Mouse (Mus musculus) G1E (cell line): ENCODE measurements around the gene Ppm1j. TPM values are rescaled to one million over a fixed set of nuclear protein-coding genes. Genes with fewer than 3 reads are reported as not detected.
A peak's percentile ranks its signal among the peaks of the same experiment; 100 is the strongest.
"Not testable (repeated sequence)": the region's sequence is repeated elsewhere in the genome, so short reads cannot be mapped to it uniquely, and the experiment has no call there.

Experiments used
- ATAC-seq: 2 replicates; pipeline ENCODE4 v1.8.0; 2016; ENCODE audit warnings: mild to moderate bottlenecking; ENCODE audit not compliant: insufficient number of reproducible peaks, poor library complexity, low FRiP score, severe bottlenecking; ENCODE audit errors: extremely low read depth
- DNase-seq: peaks from one replicate; pipeline ENCODE4 v3.0.0; 2012; ENCODE audit warnings: low spot score
- H3K27me3 ChIP-seq: 2 replicates; pipeline ENCODE4 v1.6.1; 2012; ENCODE audit warnings: mild to moderate bottlenecking, low read length, inconsistent platforms; ENCODE audit not compliant: insufficient read depth
- H3K36me3 ChIP-seq: replicated peaks from 2 replicates; pipeline ENCODE3; 2012; ENCODE audit warnings: mild to moderate bottlenecking, inconsistent platforms
- H3K4me1 ChIP-seq: 2 replicates; pipeline ENCODE4 v1.6.1; 2012; ENCODE audit warnings: low read depth, low read length, inconsistent platforms, mixed read lengths; ENCODE audit not compliant: insufficient read depth
- H3K4me3 ChIP-seq: 2 replicates; pipeline ENCODE4 v1.5.1; 2012; ENCODE audit warnings: low read depth, mild to moderate bottlenecking, inconsistent platforms, low read length, moderate library complexity, mixed read lengths
- H3K9me3 ChIP-seq: replicated peaks from 2 replicates; pipeline ENCODE4 v1.6.1; 2012; ENCODE audit warnings: inconsistent platforms
- CTCF ChIP-seq: IDR thresholded peaks from 2 replicates; pipeline ENCODE4 v1.5.1; 2012; ENCODE audit warnings: low read depth, low read length, inconsistent platforms, mixed read lengths
- GATA1 ChIP-seq: IDR thresholded peaks from 2 replicates; pipeline ENCODE4 v1.6.1; 2012; ENCODE audit warnings: borderline replicate concordance, low read length, inconsistent platforms, mixed read lengths
- GATA2 ChIP-seq: IDR thresholded peaks from 2 replicates; pipeline ENCODE4 v1.6.1; 2012; ENCODE audit warnings: low read depth, low read length, inconsistent platforms, borderline replicate concordance
- POLR2AphosphoS5 ChIP-seq: IDR thresholded peaks from 2 replicates; pipeline ENCODE4 v1.6.1; 2012; ENCODE audit warnings: low read depth, low read length, inconsistent platforms; ENCODE audit not compliant: insufficient replicate concordance
- TAL1 ChIP-seq: conservative IDR thresholded peaks from 2 replicates; pipeline ENCODE4 v1.6.1; 2012; ENCODE audit warnings: low read depth, low read length, inconsistent platforms, mixed read lengths
- polyA plus RNA-seq: library from polyadenylated mRNA; stranded (reverse); fragments of >175 nt; gene quantifications from 2 replicates; pipeline ENCODE4 v1.2.3, GENCODE M21; 2012
- total RNA-seq, 2 experiments: library from RNA; stranded (forward) in 1 of 2; stranded (reverse) in 1 of 2; fragments of 200-1000 nt in 1 of 2; fragments of >200 nt in 1 of 2; fragmentation: Nextera tagmentation in 1 of 2; gene quantifications; 2 replicates each; pipeline ENCODE4 v1.2.3; 2014 to 2017

The Ppm1j gene
- total RNA-seq (2014; fragmentation: Nextera tagmentation) (not detected in 2 replicates), total RNA-seq (2017) (not detected in 2 replicates), polyA plus RNA-seq (0.08 and 0.16 TPM in 2 replicates)

DNA sequence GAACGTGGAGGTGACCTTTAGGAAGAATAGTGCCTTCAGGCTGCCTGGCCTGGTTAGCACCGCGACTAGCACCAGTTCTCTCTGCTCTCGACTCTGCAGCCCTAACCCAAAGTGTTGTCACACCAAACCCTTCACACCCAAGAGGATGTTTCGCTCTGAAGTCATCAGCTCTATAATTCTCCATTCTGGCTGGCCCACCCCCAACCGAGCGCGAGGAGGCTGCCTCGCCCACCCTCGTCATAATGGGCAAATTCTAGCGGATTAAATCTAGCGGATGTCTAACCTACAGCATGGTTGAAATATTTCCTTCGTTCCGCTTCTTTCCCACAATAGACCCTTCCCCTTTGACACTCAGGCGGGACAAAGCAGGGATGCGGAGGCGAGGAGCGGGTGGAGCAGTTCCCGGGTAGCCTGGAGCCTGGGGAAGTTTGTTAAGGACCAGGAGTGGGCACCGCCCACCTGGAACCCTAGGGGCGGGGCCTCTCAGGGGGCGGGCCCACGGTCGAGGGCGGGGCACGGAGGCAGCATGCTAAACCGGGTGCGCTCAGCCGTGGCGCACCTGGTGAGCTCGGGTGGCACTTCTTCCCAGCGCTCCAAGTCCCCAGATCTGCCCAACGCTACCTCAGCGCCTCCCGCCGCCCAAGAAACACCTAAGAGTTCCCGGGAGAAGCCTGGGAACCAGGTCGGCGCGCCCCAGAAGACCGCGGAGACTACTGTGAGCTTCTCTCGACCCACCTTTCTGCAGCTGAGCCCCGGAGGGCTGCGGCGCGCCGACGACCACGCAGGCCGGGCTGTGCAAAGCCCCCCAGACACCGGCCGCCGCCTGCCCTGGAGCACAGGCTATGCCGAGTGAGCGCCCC, at the start of gene Ppm1j:
Gene Ppm1j (plus strand): TSS at position 496 of the 860 bp plus-strand sequence.
- Histone ChIP-seq H3K4me1 (peaks cover 20% of the 10 kb centered on the region), H3K36me3 (no peaks in the 10 kb centered on the region), H3K27me3 (peaks cover 94% of the 10 kb centered on the region), H3K9me3 (no peaks in the 10 kb centered on the region), H3K4me3 (peak within 1 kb of the TSS; percentile 57; the same call in 1 of the 2 replicates)
- no peak for ATAC-seq
- TF ChIP-seq CTCF (no peak), TAL1 (no peak), POLR2AphosphoS5 (no peak), GATA1 (no peak), GATA2 (no peak)
- no peak for DNase-seq

DNA sequence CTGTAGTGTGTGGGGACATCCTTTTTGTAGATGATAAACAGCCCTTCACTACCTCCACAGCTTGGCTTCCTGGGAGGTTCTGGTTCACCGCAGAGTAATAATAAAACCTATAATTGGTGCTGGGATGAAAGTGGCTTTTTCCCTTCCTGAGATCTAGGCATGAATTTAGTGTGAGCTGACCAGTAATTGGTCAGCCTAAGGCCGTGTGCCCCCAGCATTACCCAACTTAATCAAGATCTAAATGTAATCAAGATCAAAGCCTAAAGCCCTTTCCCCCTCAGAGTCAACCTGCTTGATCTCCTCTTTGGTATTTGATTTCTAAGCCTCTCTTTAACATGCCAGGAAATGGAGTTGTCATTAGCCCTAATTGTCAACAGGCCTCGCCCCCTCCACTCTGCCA, 47.9 kb upstream of the Ppm1j start:
- DNase-seq = no peak
- H3K36me3 ChIP-seq = no peaks in the 10 kb centered on the region
- ATAC-seq = no peak
- H3K4me3 ChIP-seq = no peak overlapping the region
- no peak for TF ChIP-seq GATA1
- TF ChIP-seq GATA2 = no peak
- no peak for TF ChIP-seq CTCF
- no peak for TF ChIP-seq TAL1
- H3K9me3 ChIP-seq = no peaks in the 10 kb centered on the region
- no peaks in the 10 kb centered on the region for H3K4me1 ChIP-seq
- peaks cover 3% of the 10 kb centered on the region; the same call in 1 of the 2 replicates for H3K27me3 ChIP-seq

DNA sequence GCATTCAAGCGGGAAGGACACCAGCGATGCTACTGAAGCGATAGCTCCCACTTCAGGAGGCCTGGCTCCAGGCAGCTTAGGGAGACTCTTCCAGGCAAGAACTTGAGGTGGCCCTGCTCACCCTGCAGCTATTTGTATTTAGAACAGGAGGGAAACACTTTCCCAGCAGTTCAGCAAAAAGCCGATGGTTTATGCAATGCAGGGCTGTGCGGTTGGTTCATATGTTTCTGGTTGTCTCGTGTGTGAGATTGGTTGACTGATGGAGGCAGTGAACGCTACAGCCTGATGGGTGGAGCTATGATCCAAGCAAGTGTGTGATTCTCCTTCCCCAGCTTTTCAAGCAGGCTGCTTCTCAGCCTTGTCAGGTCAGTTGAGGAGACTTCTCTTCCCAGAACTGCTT, 46.2 kb upstream of the Ppm1j start:
- peaks cover 8% of the 10 kb centered on the region for H3K27me3 ChIP-seq
- no peaks in the 10 kb centered on the region for H3K36me3 ChIP-seq
- H3K4me1 ChIP-seq = no peaks in the 10 kb centered on the region
- ATAC-seq (no peak), DNase-seq (no peak)
- no peak for TF ChIP-seq POLR2AphosphoS5
- TF ChIP-seq GATA1 = no peak
- no peak for TF ChIP-seq GATA2
- no peak for TF ChIP-seq TAL1
- TF ChIP-seq CTCF = no peak
- no peaks in the 10 kb centered on the region for H3K9me3 ChIP-seq
- no peak overlapping the region for H3K4me3 ChIP-seq

GRCm38 (mm10) chr3:104741954-104742353, 38.9 kb upstream of the Ppm1j start:
- no peak for DNase-seq
- Histone ChIP-seq H3K9me3 (no peaks in the 10 kb centered on the region), H3K36me3 (no peaks in the 10 kb centered on the region), H3K4me1 (no peaks in the 10 kb centered on the region), H3K4me3 (no peak overlapping the region), H3K27me3 (peaks cover 21% of the 10 kb centered on the region)
- ATAC-seq = no peak
- TF ChIP-seq POLR2AphosphoS5 (no peak), GATA1 (no peak), TAL1 (no peak)

DNA sequence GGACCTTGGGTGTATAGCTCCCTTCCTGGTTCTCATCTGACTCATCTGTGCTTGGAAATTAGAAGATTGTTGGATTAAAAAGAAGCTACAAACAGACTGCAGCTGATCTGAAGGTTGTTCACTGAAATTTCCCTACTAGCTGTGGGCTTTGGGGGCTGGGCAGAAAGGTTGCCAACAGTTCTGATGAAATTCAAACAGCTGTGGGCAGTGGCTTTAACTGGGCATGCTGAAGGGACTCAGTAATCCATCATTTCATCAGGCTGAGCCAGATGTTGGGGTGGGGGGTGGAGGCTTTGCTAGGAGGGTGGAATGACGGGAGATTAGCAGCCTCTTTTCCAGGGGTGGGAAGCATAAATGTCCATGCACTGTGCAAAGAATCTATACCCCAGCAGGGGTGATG, 37.7 kb upstream of the Ppm1j start:
- DNase-seq = no peak
- H3K27me3 ChIP-seq = peaks cover 32% of the 10 kb centered on the region
- H3K4me3 ChIP-seq = no peak overlapping the region
- ATAC-seq = no peak
- H3K4me1 ChIP-seq = no peaks in the 10 kb centered on the region
- TF ChIP-seq GATA1 = no peak
- TF ChIP-seq TAL1 = no peak
- TF ChIP-seq CTCF = no peak
- H3K36me3 ChIP-seq = no peaks in the 10 kb centered on the region
- no peaks in the 10 kb centered on the region for H3K9me3 ChIP-seq

- ATAC-seq (no peak), DNase-seq (no peak)
- H3K27me3 ChIP-seq = peaks cover 31% of the 10 kb centered on the region
- no peaks in the 10 kb centered on the region for H3K4me1 ChIP-seq
- H3K9me3 ChIP-seq = no peaks in the 10 kb centered on the region
- no peak overlapping the region for H3K4me3 ChIP-seq
- H3K36me3 ChIP-seq = no peaks in the 10 kb centered on the region
- no peak for TF ChIP-seq GATA2
- TF ChIP-seq TAL1 = no peak
- TF ChIP-seq CTCF = no peak
- no peak for TF ChIP-seq POLR2AphosphoS5
- no peak for TF ChIP-seq GATA1
These were observed 37.0 kb upstream of the Ppm1j start for GRCm38 (mm10) chr3:104743864-104744263.

DNA sequence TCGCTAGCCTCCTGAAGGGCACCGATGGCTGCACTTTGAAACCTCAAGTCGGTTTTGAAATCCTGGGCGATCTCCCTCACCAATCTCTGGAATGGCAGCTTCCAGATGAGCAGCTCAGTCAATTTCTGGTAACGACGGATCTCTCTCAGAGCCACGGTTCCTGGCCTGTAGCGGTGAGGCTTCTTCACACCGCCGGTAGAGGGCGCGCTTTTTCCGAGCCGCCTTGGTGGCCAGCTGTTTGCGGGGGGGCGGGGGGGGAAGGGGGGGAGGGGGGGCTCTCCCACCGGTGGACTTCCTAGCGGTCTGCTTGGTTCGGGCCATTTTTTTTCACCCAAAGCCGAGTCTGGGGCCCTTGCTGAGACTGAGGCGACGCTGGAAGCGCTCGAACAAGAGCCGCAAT, 28.0 kb upstream of the Ppm1j start:
- DNase-seq, H3K9me3 ChIP-seq, H3K27me3 ChIP-seq, H3K36me3 ChIP-seq, ATAC-seq, H3K4me3 ChIP-seq, H3K4me1 ChIP-seq: not testable (repeated sequence)
